4 mouse cellular contexts compared by ENCODE assay signal in the genomic region with DNA sequence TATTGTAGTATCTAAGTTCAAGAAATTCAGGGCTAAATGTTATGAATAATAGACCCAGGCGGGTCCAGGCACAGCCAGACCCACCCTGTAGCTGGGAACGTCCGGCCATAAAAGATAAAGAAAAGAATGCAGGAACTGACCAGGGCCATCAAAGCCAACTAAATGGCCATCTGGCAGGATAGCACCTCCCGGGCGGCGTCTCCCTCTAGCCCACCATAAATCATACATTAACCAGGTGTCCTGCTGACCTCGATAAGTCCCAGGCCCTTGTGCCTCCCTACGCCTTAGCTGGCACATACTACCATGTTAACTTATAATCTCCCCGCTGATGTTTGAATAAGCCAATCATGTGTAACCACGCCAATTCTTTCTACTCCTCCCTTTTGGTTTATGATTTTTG.
DNase-seq lines count a peak whose midpoint lies in the region.

No protein-coding gene starts in this region.

- peak; percentile 31 for DNase-seq in brain, adult 2 months (ENCODE audit: low read depth, low spot score)
- peak; percentile 23 to 39 for DNase-seq in cerebellum, adult 18-20 months
- DNase-seq in cerebellum, adult 9-10 months = peak; percentile 56
- peak; percentile 52 to 55 for DNase-seq in cerebellum, postnatal 25 days

Comparison
In these comparisons a context has a peak if more than half of its experiments do, and no peak if none do; other contexts are left out.
1. Peak in every context shown above with its lines: DNase-seq.